Mouse (Mus musculus) cerebellum, adult (tissue): Measurements from ENCODE around the gene E330009J07Rik.

Source experiments
- ATAC-seq: cut with Nextera tagmentation; 2 replicates; pipeline ENCODE4 v1.9.2; 2017; ENCODE audit warnings: mild to moderate bottlenecking, moderate library complexity, mixed read lengths; ENCODE audit not compliant: insufficient number of reproducible peaks, low FRiP score, low TSS enrichment

E330009J07Rik gene

DNA sequence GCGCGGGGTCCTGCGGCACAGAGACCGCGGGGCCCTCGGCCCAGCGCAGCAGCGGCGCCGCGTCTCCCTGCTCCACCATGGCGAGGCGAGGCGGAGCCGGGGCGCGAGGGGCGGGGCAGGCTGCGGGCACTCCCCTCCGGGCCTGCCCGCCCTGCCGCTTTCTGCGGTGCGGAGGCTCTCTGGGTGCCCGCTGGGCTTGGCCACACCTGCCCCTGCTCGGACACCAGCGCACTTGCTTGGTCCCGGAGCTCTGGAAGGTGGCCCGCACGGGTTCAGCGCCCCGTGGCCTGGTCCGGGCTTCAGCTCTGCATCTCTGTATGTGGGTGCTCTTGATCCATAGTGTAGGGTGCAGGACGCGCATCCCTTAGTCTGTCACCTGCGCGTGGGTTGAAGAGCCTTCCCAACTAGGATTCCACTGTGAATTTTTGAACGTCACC, at the start of gene E330009J07Rik:
TSS of gene E330009J07Rik (minus strand) at position 89 of the 437 bp plus-strand sequence.
- ATAC-seq: peak; percentile 81

DNA sequence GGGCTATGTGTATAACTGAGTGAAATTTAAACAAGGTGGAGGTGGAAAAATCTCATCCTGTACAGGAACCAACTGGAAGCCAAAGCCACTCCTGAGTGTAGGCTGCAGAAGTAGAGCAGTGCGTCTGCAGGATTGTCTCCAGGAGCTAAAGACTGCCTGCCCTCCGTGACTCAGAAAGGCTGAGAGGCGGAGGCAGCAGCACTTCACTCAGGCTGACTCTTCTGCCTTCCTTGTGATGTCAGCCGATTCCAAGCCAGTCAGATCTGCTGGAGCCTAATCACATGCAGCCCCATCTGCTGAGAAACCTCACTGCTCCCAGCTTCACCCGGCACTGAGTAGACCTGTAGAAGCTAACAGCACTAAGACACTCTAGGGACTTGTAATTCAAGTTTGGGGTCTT, 46.4 kb upstream of the E330009J07Rik start:
- ATAC-seq: no peak

DNA sequence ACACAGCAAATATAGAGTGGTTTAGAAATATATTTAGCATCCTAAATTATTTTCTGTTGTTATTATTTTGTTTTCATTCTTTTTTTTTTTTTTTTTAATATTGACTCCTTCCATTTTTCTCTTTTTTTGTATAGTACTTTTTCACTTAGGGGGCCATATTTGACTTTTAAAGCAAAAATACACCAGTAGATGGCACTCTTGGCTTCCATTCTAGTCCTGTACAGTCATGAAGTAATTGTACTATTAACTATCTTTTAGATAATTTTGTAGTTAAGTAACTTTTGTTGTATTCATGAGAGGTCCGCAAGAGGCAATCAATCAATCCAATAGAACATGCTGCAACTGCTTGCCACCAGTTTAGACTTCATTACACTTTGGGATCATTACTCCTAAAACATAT, 43.8 kb upstream of the E330009J07Rik start:
- no peak for ATAC-seq

DNA sequence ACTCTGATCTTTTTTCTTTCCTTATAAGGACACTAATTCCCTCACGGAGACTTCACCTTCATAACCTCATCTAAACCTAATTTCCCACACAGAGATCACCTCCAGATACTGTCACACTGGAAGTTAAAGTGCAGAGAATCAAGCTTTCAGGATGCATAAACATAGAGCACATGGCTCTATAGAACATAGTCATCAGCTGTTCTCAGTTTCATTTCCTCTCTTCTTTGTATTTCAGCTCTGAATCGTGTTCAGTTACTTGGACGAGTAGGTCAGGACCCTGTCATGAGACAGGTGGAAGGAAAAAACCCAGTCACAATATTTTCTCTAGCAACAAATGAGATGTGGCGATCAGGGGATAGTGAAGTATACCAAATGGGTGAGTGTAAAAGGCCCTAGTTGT, 40.2 kb upstream of the E330009J07Rik start:
- no peak for ATAC-seq

DNA sequence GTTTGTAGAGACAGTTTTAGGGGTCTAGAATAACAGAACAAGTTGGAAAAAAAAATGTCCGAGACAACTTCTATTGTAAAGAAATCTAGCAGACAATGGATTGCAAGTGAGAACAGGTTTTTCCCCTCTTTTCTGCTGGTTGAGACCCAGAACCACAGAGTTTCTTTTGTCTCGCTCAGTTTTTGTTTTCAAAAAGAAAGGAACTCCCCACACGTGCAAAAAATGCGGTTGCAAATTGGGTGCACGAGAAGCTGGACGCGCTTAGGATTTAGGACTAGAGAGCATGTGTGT, 35.7 kb upstream of the E330009J07Rik start:
- no peak for ATAC-seq

DNA sequence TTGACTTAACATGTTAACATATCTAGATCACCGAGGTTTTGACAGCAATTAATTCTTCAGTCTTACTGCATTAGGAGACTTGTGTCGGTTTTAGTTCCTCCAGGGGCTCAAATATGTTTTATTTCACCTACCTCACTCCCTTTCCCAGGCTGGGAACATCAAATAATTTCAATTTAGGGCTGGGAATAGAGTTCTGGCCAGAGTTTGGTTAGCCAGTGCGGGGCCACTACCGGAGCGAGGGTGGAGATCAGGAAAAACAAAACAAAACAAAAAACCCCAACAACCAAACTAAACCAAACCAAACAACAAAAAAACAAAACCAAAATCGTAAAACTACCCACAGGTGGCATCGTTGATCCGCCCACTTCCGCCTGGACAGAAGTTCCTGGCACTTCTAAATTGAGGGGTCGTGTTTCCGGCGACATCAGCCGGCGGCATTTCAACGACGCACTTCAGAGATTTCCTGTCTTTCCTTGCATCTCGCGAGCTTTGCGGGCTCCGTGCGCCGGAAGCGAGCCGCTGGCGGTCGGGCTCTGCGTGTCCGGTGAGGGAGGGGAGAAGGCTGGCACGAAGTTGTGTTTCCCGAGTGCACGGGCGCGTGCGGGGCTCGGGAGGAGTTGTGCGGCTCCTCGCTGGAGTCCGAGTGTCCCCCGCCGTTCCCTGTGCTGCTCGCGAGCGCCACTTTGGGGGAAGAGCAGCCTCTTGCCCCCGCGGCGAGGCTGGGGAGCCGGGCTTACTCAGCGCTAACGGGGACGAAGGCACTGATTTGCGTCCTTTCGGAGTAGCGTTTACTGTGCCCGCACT, 35.2 kb upstream of the E330009J07Rik start, which contains the start of gene Ssbp1:
TSS of gene Ssbp1 (plus strand) at position 437 of the 804 bp plus-strand sequence.
- ATAC-seq: peak; percentile 99

DNA sequence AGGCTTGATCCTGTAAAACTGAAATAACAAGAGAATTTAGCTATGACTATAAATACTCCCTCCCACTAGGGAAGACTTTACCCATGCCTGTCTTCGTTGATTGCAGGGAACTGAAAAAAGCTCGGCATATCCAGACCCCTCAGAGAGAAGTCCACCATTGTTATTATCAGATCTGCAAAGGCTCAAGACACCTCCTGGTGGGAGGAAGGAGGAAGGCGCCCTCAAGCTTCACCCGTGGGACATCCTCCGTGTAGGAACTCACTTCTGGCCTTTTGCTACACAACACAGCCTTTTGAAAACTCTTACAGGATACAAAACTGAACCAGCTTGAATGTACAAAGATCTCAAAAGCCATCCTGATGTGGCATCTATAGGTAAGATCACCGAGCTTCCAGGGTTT, 29.8 kb upstream of the E330009J07Rik start:
- ATAC-seq: no peak

DNA sequence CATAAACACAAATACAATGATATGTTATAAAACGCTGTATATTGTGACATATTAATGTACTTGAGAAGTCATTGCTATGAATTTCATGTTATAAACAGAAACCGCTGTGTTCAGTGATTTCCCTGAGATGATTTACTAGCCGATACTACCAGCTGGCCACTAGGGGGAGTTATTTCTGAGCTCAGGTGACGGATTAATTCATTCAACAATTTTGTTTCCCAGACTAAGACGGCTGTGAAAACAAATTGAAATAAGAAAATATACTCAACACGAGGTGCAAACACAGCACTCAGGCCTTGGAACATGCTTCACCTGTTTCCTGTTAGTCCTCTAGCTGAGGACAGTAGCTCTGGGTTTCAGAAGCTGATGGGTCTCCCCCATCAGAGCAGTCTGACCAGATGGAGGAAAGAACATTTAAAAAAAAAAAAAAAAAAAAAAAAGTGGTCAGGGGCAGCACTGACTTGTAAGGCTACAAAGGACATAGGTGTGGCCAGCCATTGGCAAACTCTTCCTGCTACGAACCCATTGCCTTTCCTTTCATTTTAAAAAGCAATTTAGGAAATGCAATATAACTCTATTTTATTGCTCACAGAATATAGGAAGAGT, 18.6 kb upstream of the E330009J07Rik start:
- ATAC-seq: no peak

DNA sequence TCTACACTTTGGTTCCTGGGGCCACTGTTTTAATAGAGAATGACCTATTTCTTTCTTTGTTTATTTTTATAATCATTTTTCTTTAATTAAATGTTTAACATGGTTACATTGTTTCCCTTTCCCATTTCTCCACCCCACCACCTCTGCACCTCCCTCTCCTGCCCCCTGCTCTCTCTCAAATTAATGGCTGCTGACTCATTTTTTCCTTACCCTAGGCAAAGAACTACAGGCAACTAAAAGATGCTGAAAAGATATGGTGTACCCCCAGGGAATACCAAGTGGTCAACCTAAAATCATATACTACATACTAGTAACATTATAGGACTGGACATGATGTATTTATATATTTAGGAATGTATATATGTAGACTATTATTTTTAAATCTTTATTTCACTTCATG, 12.7 kb upstream of the E330009J07Rik start:
- ATAC-seq: no peak

DNA sequence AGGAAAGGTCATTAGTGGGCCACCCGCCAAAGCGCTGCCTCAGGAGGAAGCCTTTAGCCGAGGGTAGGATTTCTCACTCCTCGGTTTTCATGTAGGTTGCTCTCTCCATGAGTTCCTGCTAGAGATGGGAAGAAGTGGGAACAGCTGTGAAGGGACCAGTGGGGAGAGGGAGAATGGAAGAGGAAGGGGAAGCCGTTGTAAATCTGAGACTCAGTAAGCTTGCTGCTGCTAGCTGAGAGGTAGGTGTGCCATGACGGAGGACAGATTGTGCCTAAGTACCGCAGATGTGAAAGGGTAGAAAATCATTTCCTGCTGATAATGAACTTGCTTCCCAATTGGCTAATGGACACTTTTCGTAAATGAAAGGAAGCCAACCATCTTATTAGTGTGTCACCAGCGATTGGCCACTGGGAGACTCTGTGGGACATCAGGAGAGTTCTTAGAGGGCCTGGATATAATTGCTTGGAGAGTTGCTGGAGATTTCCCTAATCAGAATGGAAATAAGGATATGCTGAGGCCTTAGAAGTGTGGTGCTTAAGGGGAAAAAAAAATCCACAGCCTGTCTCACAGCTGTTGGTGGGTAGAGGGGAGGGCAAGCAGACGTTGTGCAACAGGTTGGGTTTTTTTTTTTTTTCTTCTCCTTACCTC, 7.5 kb upstream of the E330009J07Rik start:
- ATAC-seq: no peak

DNA sequence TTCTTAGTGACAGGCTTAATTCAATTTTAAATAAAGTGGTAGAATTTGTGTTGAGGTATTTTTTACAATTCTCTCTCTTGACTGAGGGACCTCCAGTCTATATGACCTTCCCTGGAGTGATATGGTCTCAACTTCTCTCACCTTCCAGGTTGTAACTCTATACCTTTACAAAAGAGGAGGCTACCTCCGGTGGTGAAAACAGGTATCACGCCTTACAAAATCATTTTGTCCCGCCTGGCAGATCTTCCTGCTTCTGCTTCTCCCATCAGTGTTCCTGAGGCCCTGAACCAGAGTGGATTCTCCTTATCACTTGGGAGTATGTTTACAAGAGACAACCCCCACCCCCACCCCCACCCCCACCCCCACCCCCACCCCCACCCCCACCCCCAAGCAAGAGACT, 5.8 kb upstream of the E330009J07Rik start:
- ATAC-seq: no peak

DNA sequence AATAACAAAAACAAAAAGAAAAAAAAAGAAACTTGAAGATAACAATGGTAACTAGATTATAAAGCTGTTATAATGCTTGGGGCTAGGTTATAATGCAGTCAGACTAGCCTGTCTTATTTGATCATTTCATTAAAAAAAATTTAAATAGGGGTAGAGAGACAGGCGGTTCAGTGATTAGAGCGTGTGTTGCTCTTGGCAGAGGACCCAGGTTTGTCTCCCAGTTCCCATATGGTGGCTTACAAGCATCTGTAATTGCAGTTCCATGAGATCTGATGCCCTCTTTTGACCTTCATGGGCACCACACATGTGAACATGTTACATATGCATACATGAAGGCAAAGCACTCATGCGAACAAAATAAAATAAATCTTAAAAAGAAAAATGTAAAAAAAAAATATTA, 5.3 kb upstream of the E330009J07Rik start:
- no peak for ATAC-seq

DNA sequence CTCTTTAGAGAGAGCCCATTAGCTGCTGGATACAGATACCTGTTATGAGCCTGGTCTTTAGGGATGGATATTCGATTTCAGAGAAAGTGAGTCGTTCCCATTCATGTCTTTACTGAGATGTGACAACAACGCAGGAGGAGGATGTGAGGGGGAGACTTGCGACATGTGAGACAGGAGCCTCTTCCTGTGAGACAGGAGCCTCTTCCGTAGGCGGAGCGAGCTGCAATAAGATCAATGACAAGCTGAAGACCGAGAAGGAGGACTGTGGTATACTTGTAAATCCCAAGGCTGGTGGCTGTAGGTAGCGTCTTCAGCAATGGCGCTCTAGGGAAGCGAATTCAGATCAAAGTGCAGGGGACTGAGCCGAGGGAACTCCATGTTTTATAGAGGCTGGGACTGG, 3.8 kb upstream of the E330009J07Rik start:
- no peak for ATAC-seq

DNA sequence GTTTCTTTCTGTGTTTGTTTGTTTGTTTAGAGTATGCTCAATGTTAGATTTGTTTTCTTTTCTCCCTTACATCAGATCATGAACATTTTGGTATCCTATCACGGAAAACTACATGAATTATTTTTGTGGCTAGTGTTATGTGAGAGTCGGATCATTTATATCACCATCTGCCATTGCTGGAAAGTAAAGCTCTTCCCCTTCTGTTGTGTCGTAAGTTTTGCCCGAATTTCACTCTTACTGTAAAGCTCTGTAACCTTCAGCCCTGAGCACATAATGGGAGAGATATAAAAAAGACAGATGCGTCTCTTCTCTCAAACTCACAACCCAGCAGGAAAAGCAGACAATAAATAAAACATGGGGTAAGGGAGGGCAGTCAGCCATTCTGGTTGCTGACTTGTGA, 3.0 kb upstream of the E330009J07Rik start, which contains the start of gene Wee2:
TSS of gene Wee2 (plus strand) at position 153 of the 400 bp plus-strand sequence.
- ATAC-seq: no peak

DNA sequence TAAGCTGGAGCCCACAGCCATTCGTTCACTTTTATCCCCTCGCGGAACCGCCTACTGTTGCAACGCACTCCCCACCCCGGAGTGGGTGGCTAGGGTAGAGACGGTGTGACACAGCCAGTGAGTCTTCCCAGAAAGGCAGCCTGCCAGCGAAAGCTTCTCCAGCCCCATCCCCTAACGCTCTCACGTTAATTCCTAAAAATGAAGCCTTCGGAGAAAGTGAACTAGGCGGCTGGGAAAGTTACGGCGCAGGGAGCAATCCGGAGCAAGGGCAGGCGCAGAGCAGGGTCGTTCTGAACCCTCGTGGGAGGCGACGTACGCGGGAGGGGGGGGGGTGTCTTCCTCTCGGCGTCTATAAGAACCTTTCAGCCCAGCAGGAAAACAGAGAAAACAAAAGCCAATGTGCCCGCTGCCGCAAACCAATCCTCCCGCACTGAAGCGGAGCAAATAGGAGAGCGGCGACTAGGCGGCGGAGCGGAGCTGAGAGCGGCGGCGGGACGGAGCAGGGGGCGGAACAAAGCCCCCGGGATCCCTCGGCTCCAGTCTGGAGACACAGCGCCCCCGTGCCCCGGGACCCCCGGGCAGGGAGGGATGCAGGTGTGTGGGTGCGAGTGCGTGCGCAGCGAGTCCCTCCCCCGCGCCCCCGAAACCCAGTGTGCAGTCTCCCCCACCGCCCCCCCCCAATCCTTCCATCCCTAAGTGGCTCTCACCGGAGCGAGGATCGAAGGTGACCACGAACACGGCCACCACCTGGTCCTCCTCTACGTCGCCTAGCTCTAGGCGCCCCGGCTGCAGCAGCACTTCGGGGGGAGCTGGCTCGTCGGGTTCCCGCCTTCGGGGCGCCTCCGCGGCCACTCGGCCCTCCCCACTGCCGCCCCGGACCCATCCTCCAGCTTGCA, 536 bp downstream of the E330009J07Rik start:
- ATAC-seq: peak; percentile 18; the same call in 1 of the 2 replicates

DNA sequence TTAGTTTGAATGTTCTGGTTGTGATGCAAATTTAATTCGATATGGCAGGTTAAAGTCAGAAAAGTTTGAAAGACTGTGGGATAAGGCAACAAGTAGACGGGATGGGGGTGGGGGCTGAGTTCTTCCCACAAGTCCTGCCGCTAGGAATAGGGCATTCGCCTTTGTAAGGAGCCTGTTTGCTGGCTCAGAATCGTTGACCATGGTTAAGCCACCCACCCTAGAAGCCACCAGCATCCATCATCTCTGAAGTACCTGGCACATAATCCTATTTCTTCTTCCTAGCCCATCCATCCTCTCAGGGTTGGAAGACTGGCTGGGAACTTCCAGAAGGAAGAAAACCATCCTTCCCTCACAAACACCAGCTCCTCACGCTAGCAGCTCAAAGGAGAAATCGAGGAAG, 1.2 kb downstream of the E330009J07Rik start:
- no peak for ATAC-seq

DNA sequence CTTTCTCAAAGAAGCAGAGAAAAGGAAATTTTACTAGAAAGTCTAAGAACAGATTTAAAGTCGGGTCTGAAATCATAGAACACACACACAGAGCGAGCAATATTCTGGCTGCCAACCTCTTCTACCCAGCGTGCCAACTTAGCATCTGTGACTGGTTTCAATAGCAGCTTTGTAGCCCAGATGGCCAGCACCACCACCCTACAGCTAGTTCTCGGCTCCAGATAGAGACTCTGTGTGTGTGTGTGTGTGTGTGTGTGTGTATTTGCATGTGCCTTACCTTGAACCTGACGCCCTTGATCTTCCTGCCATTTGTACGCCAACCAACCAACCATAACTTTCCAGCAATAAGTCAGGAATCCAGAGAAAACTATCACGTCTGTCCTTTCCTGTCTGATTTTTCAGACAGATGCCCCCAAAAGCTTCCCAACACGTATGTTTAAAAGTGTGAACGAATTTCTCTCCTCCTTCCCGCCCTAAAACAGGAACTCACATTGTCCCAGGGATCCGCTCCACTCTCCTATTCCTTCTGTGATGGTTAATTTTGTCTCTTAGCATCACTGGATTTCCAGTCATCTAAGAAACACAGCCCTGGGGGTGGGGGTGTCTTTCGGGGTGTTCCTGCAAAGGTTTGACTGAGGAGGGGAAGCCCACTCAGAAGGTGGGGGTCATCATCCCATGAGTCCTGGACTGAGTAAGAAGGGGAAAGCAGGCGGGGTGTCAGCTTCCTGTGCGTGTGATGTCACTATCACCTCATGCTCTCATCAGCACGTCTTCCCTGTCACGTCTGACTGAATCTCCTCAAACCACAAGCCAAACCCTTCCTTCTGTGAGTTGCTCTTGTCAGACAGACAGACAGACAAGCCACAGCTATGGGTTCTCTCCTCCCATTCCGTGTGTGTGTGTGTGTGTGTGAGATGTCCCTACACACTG, 3.3 kb downstream of the E330009J07Rik start:
- peak; percentile 22; the same call in 1 of the 2 replicates for ATAC-seq

DNA sequence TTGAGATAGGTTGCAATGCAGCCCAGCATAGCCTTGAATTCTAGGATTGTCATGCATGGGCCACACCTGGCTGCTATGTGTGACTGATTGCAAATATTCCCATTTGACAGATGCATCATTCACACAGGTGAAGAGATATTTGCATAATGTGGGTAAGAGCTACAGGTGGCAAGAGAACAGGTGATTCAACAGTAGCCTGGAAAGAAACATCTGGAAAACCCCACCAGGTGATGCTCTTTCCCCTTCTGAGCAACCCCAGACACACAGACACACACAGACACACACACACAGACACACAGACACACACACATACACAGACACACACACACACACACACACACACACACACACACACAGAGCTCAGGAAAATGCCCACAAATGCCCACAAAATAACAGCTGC, 4.1 kb downstream of the E330009J07Rik start:
- no peak for ATAC-seq

DNA sequence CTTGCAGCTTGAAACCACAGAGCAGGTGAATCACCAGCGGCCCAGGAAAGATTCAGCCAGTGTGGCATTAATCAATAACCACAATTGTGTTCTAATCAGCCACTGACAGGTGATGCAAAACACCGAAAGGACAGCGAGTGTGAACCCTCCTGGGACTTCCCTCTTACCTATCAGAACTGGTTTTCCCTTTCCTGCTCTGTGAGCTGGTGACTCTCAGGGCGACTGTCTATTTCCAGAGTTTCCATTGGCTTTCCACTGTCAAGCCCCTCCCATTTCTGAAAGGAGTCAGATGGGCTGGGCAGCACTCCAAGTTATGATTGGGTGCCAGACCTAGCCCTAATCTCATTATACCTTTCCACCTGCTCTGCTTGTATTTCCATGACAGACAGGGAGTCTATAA, 4.6 kb downstream of the E330009J07Rik start:
- peak; percentile 12; the same call in 1 of the 2 replicates for ATAC-seq
